Mouse (Mus musculus) cerebellum, postnatal 14 days (tissue): ENCODE measurements around the gene Ccdc162.

Experiments
- DNase-seq, 2 experiments: peaks; one replicate each; pipeline ENCODE4 v3.0.0; 2021; ENCODE audit warnings: mixed read lengths in 2 of 2

Gene Ccdc162

DNA sequence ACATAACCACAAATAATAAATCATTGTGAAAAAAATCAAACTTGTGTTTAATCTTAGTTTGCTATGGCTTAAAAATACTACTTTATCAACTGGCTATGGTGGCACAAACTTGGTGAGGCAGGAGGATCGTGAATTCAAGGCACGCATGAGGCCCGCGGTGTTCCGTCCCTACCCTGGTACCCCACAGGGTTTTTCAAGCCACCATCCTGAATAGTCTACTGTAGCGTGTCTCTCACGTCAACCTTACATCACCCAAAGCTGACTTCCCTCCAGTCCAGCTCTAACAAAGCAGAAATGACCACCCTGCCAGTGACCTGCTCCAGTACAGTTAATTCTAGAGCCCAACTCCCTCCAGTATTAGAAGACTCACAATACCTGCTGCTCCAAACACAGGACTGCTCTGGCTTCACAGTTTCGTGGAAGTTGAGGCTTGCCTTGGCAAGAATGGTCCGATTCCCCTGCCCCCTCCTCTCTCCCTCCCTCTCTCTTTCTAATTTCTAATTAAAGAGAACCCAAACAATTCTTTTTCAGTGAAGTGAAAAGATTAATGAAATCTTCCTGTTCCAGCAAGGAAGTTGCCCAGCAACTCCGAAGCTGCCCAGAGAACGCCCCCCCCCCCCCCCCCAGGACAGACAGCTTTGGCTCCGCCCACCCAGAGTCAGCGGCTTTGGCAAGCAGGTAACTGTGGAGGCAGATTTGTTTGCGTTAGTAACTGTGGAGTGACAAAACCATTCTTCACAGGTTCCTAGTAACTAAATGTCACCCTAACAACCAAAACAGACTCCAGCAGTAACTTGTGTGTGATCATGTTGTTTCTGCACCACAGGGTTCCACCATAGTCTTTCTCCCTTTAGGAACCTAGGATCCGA, at the start of gene Ccdc162:
Ccdc162 (minus strand) TSS at position 606 of the 869 bp plus-strand sequence.
- no peak for DNase-seq

- no peak for DNase-seq
These were observed 49.2 kb upstream of the Ccdc162 start for GRCm38 (mm10) chr10:41765586-41765985.

GRCm38 (mm10) chr10:41763741-41764385, 47.4 kb upstream of the Ccdc162 start:
- DNase-seq: no peak

- DNase-seq: no peak
These were observed 44.4 kb upstream of the Ccdc162 start for GRCm38 (mm10) chr10:41760866-41761265.

- no peak for DNase-seq
These were observed 41.6 kb upstream of the Ccdc162 start for GRCm38 (mm10) chr10:41758041-41758440.

- no peak for DNase-seq
These were observed 40.8 kb upstream of the Ccdc162 start for GRCm38 (mm10) chr10:41757226-41757625.

- no peak for DNase-seq
These were observed 35.5 kb upstream of the Ccdc162 start for GRCm38 (mm10) chr10:41751867-41752480.

DNA sequence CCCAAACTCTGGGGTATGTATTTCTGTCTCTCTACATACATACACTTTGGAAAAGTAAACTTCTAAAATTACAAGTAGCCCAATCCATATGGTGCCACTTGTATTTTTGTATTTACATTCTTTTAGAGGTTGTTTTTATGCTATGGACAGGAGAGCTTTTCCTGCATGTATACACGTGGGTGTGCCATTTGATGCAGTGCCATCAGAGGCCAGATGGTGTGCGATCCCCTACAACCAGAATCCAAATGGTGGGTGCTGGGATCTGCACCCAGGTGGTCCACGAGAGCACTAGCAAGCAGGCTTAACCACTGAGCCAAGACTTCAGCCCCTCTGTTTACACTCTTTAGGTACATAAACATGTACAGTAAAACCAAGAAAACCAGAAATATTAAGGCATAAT, 32.9 kb upstream of the Ccdc162 start:
- peak; percentile 22 to 46 for DNase-seq

- peak; percentile 49 to 69 for DNase-seq
These were observed 30.1 kb upstream of the Ccdc162 start for GRCm38 (mm10) chr10:41746554-41746953.

DNA sequence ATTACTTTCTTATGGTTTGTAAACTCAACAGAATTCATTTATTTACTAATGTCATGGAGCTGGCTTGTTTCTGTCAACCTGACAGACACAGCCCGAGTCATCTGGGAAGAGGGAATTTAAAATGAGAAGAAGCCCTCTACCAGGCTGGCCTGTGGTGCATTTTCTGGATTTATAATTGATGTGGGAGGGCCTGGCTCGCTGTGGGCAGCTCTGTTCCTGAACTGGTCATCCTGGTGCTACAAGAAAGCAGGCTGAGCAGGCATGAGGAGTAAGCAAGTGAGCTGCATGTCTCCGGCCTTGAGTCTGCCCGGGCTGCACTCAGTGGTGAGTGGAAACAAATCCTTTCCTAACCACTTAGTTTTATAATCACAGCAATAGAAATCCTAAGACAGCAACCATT, 27.6 kb upstream of the Ccdc162 start:
- DNase-seq: no peak

DNA sequence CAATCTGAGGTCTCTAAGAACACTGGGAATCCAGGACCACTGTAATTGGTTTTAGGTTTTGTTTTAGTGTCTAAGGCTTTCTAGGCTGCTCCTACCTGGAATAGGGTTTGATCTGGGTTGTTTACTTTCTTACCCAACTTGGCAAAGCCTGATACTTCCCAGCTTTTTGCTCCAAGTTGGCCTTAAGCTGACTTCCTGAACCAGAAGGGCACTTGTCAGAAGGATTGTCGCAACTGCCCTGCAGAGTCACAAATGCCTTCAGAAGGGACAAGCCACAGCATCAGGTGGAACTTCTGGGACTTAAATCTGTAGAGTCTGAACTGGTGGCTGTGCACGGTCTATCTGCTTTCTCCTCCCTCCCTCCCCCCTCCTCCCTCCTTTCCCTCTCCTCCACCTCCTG, 23.8 kb upstream of the Ccdc162 start:
- DNase-seq: no peak

GRCm38 (mm10) chr10:41737245-41737644, 20.8 kb upstream of the Ccdc162 start:
- no peak for DNase-seq

DNA sequence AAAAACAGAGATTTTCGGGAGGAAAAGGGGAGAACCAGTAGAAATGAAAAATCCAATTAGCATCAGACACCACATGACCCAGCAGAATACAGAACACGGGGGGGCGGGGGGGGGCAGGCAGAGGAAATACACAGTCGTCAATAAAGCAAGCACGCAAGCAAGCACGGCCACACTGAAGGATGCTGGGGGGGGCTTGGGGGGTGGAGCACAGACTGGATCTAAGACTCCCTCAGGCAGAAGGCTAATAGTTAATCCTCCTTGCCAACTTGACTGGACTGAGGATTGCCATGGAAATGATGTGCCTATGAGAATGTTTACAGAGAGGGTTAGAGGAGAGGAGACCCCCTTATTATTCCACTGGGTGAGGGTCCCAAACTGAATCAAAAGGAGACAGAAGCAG, 19.0 kb upstream of the Ccdc162 start:
- no peak for DNase-seq

- no peak for DNase-seq
These were observed 16.8 kb upstream of the Ccdc162 start for GRCm38 (mm10) chr10:41733214-41733613.

DNA sequence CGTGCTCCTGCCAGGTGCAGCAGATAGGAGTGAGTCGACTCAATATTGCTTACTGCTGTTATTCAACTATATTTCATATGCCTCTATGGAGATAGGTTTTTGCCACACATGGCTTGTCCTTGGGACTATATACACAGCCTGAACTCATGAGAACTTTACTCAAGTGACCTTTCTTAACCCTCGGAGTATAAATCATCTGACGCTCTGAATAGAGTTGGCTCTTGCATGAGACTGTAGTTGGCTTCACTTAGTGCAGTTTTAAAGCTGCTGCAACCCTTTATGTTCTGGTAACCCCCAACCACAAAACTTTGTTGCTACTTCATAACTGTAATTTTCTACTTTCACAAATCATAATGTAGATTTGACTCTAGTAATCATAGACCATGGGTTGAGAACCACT, 15.5 kb upstream of the Ccdc162 start:
- DNase-seq: no peak

DNA sequence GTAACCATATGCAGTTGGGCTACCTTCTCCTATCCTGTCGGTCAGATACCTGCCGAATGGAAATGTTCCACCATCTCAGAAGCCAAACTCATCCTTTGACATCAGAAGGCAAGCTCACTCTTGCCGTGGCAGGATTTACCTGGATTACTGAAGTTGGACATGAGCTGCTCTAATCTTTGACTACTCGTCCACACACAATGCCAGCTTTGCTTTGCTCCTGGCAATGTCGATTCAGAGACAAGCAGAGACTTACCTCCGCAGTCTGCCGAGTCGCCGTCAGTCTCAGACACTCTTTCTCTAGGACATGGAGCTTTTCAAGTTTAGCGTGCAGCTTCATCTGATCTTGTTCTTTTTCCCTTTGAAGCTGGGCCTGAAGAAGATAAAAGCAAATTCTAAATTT, 14.3 kb upstream of the Ccdc162 start:
- no peak for DNase-seq

- no peak for DNase-seq
These were observed 9.8 kb upstream of the Ccdc162 start for GRCm38 (mm10) chr10:41726215-41726614.

DNA sequence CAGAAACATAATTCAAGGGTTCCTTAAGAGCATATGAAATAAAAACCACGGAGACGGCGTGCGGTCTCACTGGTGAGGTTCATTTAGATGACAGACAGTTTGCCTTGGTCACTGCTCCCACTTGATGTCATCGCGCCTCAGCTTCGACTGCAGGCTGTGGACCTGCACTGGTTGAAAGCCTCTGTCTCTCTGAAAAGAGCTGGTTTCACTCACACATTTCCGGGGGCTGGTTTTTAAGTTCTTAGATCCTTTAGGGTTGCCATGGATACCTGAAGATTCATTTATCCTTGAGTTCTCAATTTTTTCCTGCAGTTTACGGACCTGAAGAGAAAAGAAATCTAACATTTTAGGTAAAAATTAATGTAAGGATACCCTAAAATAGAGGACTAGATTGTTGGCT, 3.2 kb upstream of the Ccdc162 start:
- no peak for DNase-seq

- peak in 1 of 2 experiments; percentile 12 for DNase-seq
These were observed 877 bp downstream of the Ccdc162 start for GRCm38 (mm10) chr10:41715557-41715956.

DNA sequence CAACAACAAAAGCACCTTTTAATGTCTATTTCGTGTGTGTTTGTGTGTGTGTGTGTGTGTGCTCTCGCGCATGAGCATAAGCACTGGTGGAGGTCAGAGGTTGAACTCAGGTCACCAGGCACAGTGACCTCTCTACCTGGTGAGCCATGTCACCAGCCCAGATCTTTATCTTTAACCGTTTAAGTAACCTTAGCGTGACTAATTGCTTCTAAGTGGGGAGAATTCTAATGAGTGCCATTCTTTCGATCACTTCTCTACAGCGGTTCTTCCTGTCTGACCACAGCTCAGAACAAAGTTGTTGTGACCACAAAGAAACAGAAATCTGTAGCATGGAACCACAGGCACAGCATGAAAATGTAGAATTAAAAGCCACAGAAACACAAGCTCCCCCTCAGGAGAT, 5.0 kb downstream of the Ccdc162 start:
- DNase-seq: no peak

- DNase-seq: no peak
These were observed 5.7 kb downstream of the Ccdc162 start for GRCm38 (mm10) chr10:41710773-41711172.

DNA sequence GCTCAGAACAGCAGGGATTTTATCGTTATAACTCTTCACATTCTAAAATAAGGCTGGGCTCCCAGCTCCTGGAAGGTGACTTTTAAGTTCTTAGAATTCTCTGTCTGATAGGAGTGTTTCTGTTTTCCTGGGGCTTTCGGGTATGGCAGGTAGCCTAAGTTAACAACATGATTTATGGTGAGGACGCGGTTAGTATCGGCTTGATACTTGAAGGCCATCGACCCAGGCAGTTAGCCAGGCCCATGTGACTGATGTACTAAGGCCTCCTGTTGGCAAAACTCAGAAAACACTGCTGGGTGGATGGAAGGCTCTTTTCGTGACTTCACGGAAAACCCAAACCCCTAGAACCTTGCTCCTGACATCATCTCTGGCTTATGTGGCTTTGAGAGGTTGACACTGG, 7.1 kb downstream of the Ccdc162 start:
- no peak for DNase-seq

- no peak for DNase-seq
These were observed 16.8 kb downstream of the Ccdc162 start for GRCm38 (mm10) chr10:41699669-41700068.

GRCm38 (mm10) chr10:41697040-41697439, 19.4 kb downstream of the Ccdc162 start:
- DNase-seq: no peak
